Mouse (Mus musculus): ENCODE measurements around the gene Acbd3.

Gene Acbd3

DNA sequence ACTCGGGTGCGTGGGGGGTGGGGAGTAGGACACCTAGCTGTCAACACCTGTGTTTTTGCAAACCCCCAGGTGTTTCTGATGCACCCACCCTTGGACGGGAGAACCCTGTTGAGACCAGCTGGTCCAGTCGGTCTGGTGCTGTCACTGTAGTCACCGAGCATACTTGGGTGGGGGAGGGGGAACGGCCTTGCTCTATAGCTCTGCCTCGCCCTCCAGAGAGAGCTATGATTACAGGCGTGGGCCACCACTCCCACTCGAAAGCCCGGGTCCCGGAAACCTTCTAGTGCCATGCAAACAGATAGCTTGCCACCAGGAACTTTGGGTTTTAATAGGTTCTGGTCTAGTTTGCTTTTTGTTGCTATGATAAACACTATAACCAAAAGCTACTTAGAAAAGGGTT, 36.3 kb downstream of the Acbd3 start:
- no peak for DNase-seq (ENCODE audit: inconsistent ontology term)

DNA sequence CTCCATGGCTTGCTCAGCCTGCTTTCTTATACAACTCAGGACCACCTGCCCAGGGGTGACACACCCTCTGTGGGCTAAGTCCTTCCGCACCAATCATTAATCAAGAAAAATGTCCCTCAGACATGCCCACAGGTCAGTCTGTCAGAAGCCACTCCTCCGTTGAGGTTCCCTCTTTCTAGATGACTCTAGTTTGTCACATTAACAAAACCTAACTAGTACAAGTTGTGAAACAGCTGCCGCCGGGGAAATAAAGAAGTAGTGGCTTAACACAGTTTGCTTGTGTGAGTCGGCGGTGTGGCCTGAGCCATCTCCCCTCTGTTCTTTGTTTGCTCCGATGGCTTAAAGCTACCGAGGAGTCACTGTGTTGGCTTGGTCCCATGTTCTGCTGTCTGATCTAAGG, 36.8 kb downstream of the Acbd3 start:
- DNase-seq (ENCODE audit: inconsistent ontology term) = no peak

DNA sequence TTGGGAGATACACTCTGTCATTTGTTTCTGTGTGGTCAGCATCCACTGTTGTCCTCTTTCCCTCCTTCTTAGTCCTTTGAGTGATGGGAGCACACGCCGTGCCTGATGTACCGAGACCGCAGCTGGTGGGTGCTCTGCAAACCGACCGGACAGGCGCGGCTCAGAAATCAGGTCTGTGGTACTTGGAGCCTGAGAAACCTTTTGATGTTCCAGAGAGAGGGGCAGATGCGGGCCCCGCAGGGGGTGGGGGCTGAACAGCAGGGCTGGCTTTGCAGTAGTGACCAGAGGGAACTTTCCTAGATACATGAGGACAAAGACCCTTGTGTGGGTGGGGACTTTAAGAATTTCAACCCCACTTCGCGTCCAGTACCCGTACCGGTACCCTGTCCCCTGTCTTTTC, 37.5 kb downstream of the Acbd3 start:
- DNase-seq (ENCODE audit: inconsistent ontology term) = peak; percentile 24

GRCm38 (mm10) chr1:180763828-180764227, 38.0 kb downstream of the Acbd3 start:
- DNase-seq (ENCODE audit: inconsistent ontology term) = peak; percentile 62

GRCm38 (mm10) chr1:180765393-180765792, 39.5 kb downstream of the Acbd3 start:
- no peak for DNase-seq (ENCODE audit: inconsistent ontology term)

GRCm38 (mm10) chr1:180766557-180766956, 40.7 kb downstream of the Acbd3 start:
- DNase-seq (ENCODE audit: inconsistent ontology term) = no peak

- DNase-seq (ENCODE audit: inconsistent ontology term) = no peak
These were observed 41.9 kb downstream of the Acbd3 start for GRCm38 (mm10) chr1:180767541-180768333.

DNA sequence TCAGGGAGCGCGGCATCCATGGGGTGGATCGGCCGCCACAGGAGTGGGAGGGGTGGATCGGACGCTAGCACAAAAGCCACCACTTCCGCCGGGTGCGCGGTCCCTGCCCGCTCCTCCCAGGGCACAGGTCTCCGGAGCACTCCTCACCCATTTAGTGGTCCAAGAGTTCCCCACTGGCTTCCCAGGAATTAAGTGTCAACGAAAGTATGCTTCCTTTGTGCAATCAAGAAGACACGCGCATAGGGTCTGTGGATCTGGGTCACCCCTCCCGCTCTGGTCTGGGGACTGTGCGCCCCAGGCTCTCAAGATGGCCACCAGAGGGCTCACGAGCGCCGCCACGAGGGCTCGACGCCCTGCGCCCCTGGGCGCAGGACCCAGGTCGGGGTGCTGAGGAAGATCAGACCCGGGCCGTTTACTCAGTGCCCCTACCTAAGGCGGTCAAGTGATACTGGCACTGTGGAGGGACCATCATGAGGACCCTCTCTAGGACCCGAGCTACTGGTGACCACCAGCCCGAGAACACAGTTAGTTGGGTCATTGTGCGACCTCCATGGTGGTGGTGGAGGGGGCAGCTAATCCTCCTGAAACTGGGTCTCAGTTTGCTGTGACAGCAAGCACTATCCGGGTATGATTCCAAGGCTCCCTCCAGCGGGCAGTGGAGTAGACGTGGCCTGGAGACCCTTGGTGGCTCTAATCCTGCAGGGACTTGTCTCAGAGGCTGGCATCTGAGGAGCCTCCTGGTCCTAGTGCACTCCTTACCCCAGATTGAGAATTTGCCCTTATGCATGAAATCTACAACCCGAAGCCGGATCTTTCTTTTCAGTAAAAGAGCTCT, 42.7 kb downstream of the Acbd3 start:
- peak; percentile 87 for DNase-seq (ENCODE audit: inconsistent ontology term)

- DNase-seq (ENCODE audit: inconsistent ontology term) = no peak
These were observed 45.5 kb downstream of the Acbd3 start for GRCm38 (mm10) chr1:180771306-180771705.

- DNase-seq (ENCODE audit: inconsistent ontology term) = no peak
These were observed 45.9 kb downstream of the Acbd3 start for GRCm38 (mm10) chr1:180771722-180772121.

- peak; percentile 27 for DNase-seq (ENCODE audit: inconsistent ontology term)
These were observed 46.4 kb downstream of the Acbd3 start for GRCm38 (mm10) chr1:180772291-180772690.

GRCm38 (mm10) chr1:180774664-180775063, 48.8 kb downstream of the Acbd3 start:
- DNase-seq (ENCODE audit: inconsistent ontology term) = no peak

GRCm38 (mm10) chr1:180775317-180775716, 49.5 kb downstream of the Acbd3 start:
- DNase-seq (ENCODE audit: inconsistent ontology term) = no peak

DNA sequence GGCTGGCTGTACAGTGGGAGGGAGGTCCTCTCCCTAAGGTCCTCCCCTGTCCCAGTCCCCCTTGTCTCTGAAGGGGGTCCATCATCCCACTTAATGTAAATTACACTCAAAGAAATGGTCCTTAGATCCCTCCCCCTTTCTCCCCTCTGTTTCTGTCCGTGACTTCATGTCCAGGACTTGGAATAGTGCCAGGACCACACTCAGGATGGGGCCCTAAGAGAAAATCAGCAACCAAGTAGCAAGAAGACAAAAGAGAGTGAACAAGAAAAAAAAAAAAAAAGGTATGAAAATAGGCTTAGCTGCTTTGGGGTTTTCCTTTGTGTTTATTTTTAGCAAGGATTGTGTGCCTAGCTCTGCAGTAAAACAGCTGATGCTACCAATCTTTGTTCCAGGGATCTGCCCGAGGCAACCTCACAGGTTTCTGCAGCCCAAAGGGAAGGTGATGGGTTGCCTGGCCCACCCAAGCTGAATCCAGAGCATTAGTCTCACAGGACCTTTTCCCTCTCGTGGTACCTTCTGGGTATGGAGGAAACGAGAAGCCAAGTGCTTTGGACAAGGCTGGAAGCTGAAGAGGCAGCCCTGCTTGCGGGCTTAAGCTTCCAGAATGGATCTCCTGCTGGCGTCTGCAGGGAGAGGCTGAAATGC, 50.1 kb downstream of the Acbd3 start:
- no peak for DNase-seq (ENCODE audit: inconsistent ontology term)

DNA sequence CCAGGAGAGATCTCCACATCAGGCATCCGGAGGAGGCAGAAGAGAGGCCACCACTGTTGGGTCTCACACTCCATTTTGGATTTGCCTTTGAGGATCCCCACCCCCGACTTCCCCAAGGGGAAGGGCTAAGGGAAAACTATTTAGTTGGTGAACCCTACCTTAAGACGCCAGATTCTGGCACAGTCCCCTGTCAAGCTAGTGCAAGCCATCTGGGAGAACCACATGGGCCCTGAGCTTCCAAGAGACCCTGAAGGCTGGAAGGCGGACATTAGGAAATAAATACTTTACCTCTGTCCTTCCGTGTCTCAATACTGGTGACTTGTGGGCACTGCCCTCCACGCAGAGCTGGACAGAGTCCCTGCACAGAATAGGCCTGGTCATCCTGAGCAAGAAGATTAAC, 50.7 kb downstream of the Acbd3 start:
- no peak for DNase-seq (ENCODE audit: inconsistent ontology term)

- no peak for DNase-seq (ENCODE audit: inconsistent ontology term)
These were observed 51.4 kb downstream of the Acbd3 start for GRCm38 (mm10) chr1:180777289-180777659.

GRCm38 (mm10) chr1:180777660-180778402, 52.0 kb downstream of the Acbd3 start:
- peak; percentile 91 for DNase-seq (ENCODE audit: inconsistent ontology term)

DNA sequence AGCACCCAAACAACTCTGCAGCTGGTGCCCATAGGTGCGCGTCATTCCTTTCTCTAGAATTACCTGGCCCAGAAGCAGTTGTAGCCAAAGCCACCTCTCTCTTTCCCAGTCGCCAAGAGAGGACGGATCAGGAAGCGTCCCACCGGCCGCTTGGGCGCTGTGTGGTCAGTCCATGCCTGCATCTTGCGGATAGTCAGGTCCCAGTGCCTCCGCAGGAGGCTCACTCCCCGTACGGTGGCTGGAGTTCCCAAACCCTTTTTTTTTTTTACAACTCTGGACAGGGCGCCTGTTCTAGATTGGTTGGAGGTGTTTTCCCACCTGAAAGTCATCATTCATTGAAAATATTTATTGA, 52.5 kb downstream of the Acbd3 start:
- DNase-seq (ENCODE audit: inconsistent ontology term) = no peak

DNA sequence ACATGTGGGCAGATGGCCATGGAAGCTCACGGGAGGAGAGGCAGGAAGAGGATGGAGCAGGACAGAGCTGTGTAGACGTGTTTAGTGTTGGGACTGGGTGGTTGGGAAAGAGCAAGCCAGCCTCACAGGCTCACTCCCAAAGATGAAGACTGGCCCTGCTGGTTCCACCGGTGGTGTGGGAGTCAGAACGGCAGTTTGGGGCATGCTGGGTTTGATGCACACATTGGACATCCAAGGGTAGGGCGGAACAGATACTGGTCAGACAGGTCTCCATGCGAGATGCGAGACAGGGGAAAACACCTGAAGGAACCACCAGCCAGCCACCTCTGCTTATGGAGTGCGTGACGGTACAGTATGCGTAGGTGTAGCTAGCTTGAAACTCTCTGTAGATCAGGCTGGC, 53.1 kb downstream of the Acbd3 start:
- DNase-seq (ENCODE audit: inconsistent ontology term) = no peak

DNA sequence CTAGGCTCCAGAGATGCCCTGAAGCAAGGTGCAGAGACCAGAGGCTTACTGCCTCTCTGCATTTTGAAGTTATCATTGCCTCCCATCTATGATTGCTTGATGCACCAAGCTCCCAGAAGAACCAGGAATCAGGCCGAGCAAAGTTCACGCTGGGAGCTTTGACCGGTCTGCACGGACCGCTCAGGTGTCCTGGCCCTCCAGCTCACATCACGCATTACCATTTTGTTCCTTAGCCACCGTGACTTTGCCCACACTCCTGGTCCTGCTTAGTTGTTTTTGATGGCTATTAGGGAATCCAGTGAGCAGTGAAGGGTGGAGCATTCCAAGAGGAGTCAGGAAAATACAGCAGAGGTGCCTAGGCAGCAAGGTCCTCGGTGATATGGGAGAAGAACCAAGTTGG, 54.4 kb downstream of the Acbd3 start:
- DNase-seq (ENCODE audit: inconsistent ontology term) = no peak

- DNase-seq (ENCODE audit: inconsistent ontology term) = no peak
These were observed 55.4 kb downstream of the Acbd3 start for GRCm38 (mm10) chr1:180781250-180781649.
